Mouse (Mus musculus): ENCODE measurements around the gene Tmub2. TPM values are rescaled to one million over a fixed set of nuclear protein-coding genes. Genes with fewer than 3 reads are reported as not detected.

Tmub2 gene
- polyA plus RNA-seq, 1 experiment: 8.1 TPM

DNA sequence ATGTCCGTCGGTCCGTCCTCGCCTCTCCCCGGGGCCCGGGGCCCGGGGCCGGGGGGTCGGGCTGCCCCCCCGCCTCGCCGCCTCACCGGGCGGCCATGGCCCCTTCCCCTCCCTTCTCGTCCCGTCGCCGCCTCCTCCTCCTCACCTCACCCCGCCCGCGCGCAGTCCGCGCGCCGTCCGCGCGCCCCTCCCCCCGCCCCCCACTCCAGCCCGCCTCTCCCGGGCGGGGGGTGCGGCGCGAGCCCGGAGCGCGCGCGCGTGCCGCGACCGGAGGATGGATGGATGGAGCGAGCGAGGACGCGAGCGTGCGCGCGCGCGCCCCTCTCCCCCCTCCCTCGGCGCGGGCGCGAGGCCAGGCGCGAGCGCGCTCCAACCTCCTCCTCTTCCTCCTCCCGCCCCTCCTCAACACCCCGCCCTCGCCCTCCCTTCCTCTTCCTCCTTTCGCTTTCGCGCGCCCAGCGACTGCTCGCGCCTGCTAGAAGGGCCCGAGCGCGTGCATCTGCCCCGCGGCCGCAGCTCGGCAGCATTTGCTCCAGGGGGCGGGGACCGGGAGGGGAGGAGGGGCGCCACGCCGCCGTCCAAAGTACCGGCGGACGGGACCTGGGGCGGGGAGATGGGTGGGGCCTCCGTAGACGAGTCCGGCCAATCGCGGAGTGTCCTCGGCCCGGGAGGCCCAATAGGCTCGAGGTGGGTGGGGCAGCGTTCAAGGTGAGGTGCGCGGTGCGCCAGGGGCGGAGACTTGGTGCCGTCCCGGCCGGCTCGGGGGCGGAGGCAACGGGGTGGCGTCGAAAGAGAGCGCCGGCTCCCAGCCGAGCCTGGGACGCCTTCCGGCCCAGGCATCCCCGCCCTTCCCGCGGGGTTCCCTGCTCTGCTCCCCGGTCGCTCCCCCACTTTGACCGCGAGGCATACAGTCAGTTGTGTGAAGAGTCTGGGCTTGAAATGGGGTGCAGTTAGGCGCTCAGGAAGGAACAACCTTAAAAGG, 12.1 kb downstream of the Tmub2 start, which contains the start of gene Atxn7l3:
TSS of gene Atxn7l3 (minus strand) at position 141 of the 982 bp plus-strand sequence.
- no peaks in the 10 kb centered on the region for H3K27me3 ChIP-seq (ENCODE audit: control insufficient read depth)

DNA sequence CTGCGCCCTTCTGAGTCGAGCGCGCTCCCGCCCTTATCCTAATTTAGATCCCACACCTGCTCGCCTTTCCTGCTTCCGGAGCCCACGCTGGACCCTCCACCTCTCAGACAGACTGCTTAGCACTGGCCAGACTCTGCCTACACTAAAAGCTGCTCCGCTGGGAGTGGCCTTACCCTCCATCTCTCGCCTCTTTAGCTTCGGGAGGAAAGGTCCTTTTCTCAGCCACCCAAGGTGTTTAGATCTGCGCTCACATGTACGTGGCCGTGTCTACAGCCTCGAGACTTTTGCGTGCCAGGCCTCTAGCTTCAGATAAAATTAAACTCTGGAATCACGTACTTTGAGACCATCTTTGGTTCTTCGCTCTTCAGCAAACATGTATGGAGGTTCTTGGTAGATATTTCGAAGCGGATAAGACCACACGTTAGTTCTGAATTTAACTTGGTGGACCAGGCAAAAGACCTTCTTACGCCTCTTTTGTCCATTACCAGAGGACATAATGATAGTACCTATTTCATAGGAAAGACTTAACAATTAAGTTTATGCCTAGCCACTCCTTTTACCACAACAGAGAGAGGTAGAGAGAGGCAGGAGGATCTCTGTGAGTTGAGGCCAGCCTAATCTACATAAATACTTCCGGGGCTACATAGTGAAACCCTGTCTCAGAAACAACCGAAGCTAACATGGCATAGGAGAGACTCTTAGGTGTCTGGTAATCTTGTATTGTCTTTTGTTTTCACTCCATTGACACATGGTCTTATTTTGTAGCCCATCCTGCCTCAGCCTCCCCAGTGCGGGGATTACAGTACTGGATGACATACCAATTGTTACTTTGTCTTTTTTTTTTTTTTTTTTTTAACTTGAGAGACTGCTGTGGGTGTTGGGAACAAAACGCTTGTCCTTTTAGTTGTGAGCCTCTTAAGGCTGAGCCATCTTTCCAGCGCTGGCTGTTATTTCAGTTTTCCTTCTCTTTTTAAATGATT, 13.1 kb downstream of the Tmub2 start:
- Histone ChIP-seq H3K36me3 (ENCODE audit: control insufficient read depth) (peaks cover 25% of the 10 kb centered on the region), H3K4me1 (ENCODE audit: control insufficient read depth) (peaks cover 47% of the 10 kb centered on the region), H3K9me3 (ENCODE audit: control insufficient read depth, low read length) (peaks cover 2% of the 10 kb centered on the region; the same call in 1 of the 2 replicates), H3K4me3 (replicated peaks) (peak overlapping the region; percentile 84), H3K27me3 (ENCODE audit: control insufficient read depth) (no peaks in the 10 kb centered on the region)
- no peak for TF ChIP-seq TAL1 (IDR thresholded peaks at IDR 0.05; ENCODE audit: low read length)
- no peak for TF ChIP-seq GATA1 (IDR thresholded peaks at IDR 0.05; ENCODE audit: low read length)

More for the DNA sequence above, 12.1 kb downstream of the Tmub2 start, which contains the start of gene Atxn7l3:
- Histone ChIP-seq H3K9me3 (ENCODE audit: control insufficient read depth, low read length) (peaks cover 2% of the 10 kb centered on the region; the same call in 1 of the 2 replicates), H3K4me1 (ENCODE audit: control insufficient read depth) (peaks cover 47% of the 10 kb centered on the region), H3K36me3 (ENCODE audit: control insufficient read depth) (peaks cover 36% of the 10 kb centered on the region), H3K4me3 (replicated peaks) (peak within 1 kb of the TSS; percentile 84)
- TF ChIP-seq TAL1 (IDR thresholded peaks at IDR 0.05; ENCODE audit: low read length) (no peak), GATA1 (IDR thresholded peaks at IDR 0.05; ENCODE audit: low read length) (no peak)

GRCm38 (mm10) chr11:102299839-102300238, 15.1 kb downstream of the Tmub2 start:
- TF ChIP-seq TAL1 (IDR thresholded peaks at IDR 0.05; ENCODE audit: low read length): no peak
- no peak for TF ChIP-seq GATA1 (IDR thresholded peaks at IDR 0.05; ENCODE audit: low read length)
- no peak overlapping the region for H3K4me3 ChIP-seq (replicated peaks)
- peaks cover 38% of the 10 kb centered on the region for H3K4me1 ChIP-seq (ENCODE audit: control insufficient read depth)

GRCm38 (mm10) chr11:102304141-102304540, 19.4 kb downstream of the Tmub2 start:
- peaks cover 49% of the 10 kb centered on the region for H3K36me3 ChIP-seq (ENCODE audit: control insufficient read depth)
- TF ChIP-seq GATA1 (IDR thresholded peaks at IDR 0.05; ENCODE audit: low read length) (no peak), TAL1 (IDR thresholded peaks at IDR 0.05; ENCODE audit: low read length) (no peak)
- peaks cover 2% of the 10 kb centered on the region; the same call in 1 of the 2 replicates for H3K9me3 ChIP-seq (ENCODE audit: control insufficient read depth, low read length)
- H3K27me3 ChIP-seq (ENCODE audit: control insufficient read depth): no peaks in the 10 kb centered on the region
- H3K4me1 ChIP-seq (ENCODE audit: control insufficient read depth): peaks cover 25% of the 10 kb centered on the region
- no peak overlapping the region for H3K4me3 ChIP-seq (replicated peaks)

More at GRCm38 (mm10) chr11:102299839-102300238, 15.1 kb downstream of the Tmub2 start:
- Histone ChIP-seq H3K9me3 (ENCODE audit: control insufficient read depth, low read length) (peaks cover 2% of the 10 kb centered on the region; the same call in 1 of the 2 replicates), H3K27me3 (ENCODE audit: control insufficient read depth) (no peaks in the 10 kb centered on the region), H3K36me3 (ENCODE audit: control insufficient read depth) (peaks cover 12% of the 10 kb centered on the region)

GRCm38 (mm10) chr11:102305359-102305758, 20.6 kb downstream of the Tmub2 start:
- TF ChIP-seq TAL1 (IDR thresholded peaks at IDR 0.05; ENCODE audit: low read length): no peak
- no peak for TF ChIP-seq GATA1 (IDR thresholded peaks at IDR 0.05; ENCODE audit: low read length)
- peaks cover 61% of the 10 kb centered on the region for H3K36me3 ChIP-seq (ENCODE audit: control insufficient read depth)

DNA sequence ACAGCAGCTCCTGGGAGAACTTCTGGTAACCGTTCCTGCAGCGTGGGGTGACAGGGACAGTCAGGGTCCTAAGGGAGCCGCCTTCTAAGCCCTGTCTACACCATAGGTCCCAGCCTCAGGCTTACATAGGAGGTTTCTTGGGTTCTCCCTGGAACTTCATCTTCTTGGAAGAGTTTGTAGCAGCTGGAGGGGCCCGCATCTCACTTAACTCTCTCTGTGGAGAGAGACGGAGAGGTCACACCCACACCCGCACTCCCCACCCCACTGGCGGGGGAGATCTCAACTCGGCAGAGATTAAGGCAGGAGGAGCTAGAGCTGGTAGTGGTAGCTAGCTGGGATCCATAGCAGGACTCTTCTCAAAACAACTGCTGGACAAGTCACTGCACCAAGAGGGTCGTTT, 23.4 kb downstream of the Tmub2 start:
- Histone ChIP-seq H3K4me1 (ENCODE audit: control insufficient read depth) (peaks cover 56% of the 10 kb centered on the region), H3K9me3 (ENCODE audit: control insufficient read depth, low read length) (no peaks in the 10 kb centered on the region), H3K27me3 (ENCODE audit: control insufficient read depth) (no peaks in the 10 kb centered on the region), H3K4me3 (replicated peaks) (no peak overlapping the region), H3K36me3 (ENCODE audit: control insufficient read depth) (peaks cover 88% of the 10 kb centered on the region)
- TF ChIP-seq GATA1 (IDR thresholded peaks at IDR 0.05; ENCODE audit: low read length): no peak
- no peak for TF ChIP-seq TAL1 (IDR thresholded peaks at IDR 0.05; ENCODE audit: low read length)

More at GRCm38 (mm10) chr11:102305359-102305758, 20.6 kb downstream of the Tmub2 start:
- Histone ChIP-seq H3K27me3 (ENCODE audit: control insufficient read depth) (no peaks in the 10 kb centered on the region), H3K4me1 (ENCODE audit: control insufficient read depth) (peaks cover 31% of the 10 kb centered on the region), H3K9me3 (ENCODE audit: control insufficient read depth, low read length) (no peaks in the 10 kb centered on the region), H3K4me3 (replicated peaks) (no peak overlapping the region)

DNA sequence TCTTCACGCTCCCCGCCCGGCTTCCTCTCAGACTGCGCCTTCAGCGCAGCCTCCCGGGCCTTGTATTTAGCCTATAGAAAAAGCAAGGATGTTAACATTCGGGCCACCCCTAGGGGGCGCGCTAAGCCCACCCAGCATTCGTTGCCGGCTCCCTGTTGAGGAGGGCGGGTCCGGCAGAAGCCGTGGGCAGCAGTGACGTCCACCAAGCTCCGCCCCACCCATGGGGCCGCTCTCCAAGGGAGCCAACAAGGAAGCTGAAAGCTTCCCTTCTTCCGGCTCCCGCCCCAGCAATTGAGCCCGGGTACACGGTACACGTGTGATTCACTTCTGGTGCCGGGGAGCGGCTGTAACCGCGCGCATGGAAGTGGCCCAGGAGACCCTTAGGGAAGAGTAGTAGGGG, 24.2 kb downstream of the Tmub2 start:
- H3K36me3 ChIP-seq (ENCODE audit: control insufficient read depth): peaks cover 97% of the 10 kb centered on the region
- no peaks in the 10 kb centered on the region for H3K27me3 ChIP-seq (ENCODE audit: control insufficient read depth)
- no peaks in the 10 kb centered on the region for H3K9me3 ChIP-seq (ENCODE audit: control insufficient read depth, low read length)
- H3K4me1 ChIP-seq (ENCODE audit: control insufficient read depth): peaks cover 61% of the 10 kb centered on the region
- TF ChIP-seq TAL1 (IDR thresholded peaks at IDR 0.05; ENCODE audit: low read length): no peak
- TF ChIP-seq GATA1 (IDR thresholded peaks at IDR 0.05; ENCODE audit: low read length): no peak
- peak overlapping the region; percentile 59 for H3K4me3 ChIP-seq (replicated peaks)

DNA sequence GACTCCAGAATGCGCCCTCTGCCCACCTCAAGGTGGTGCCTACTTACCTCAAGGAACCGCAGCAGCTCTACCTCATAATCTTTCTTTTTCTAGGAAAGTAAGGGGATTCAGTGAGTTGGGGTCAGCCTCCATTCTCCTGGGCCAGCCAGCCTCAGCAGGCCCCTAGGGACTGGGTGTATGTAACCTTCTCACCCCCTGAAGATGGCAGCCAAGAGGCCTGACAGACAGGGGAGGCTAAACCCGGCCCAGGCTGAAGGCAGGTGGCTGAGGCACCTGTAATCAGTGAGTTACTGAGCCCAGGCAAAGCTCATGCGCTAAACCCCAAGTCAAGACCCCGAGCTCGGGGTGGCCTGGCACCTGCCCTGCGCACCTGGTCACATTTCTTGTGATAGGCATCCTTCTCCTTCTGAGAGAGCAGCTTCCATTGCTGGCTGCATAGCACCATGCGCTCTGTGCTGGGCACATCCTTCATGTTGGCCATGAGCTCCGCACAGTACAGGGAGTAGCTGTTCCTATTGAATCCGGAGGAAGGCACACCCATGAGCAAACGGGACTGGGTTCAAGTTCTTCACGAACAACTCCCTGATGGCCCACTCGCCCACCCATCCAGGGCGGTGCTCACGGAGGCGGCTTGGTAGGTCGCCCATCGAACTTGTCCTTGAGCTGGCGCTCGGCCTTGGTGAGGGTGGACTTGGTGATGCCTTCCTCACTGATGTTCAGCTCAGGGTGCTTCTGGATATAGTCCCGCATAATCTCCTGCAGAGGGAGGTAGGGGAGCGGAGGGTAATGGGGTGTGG, 25.3 kb downstream of the Tmub2 start:
- peak overlapping the region; percentile 59 for H3K4me3 ChIP-seq (replicated peaks)
- peaks cover 100% of the 10 kb centered on the region for H3K36me3 ChIP-seq (ENCODE audit: control insufficient read depth)
- H3K27me3 ChIP-seq (ENCODE audit: control insufficient read depth): no peaks in the 10 kb centered on the region
- no peaks in the 10 kb centered on the region for H3K9me3 ChIP-seq (ENCODE audit: control insufficient read depth, low read length)
- no peak for TF ChIP-seq TAL1 (IDR thresholded peaks at IDR 0.05; ENCODE audit: low read length)
- no peak for TF ChIP-seq GATA1 (IDR thresholded peaks at IDR 0.05; ENCODE audit: low read length)
- peaks cover 71% of the 10 kb centered on the region for H3K4me1 ChIP-seq (ENCODE audit: control insufficient read depth)

Measured in erythroblast, embryonic 14.5 days (primary cell).